Mouse (Mus musculus): ENCODE results near the gene Thrsp. TPM values are rescaled to one million over a fixed set of nuclear protein-coding genes. Genes with fewer than 3 reads are reported as not detected.

Gene Thrsp
- polyA plus RNA-seq, 1 experiment from 2014 or later: 2.2 TPM

DNA sequence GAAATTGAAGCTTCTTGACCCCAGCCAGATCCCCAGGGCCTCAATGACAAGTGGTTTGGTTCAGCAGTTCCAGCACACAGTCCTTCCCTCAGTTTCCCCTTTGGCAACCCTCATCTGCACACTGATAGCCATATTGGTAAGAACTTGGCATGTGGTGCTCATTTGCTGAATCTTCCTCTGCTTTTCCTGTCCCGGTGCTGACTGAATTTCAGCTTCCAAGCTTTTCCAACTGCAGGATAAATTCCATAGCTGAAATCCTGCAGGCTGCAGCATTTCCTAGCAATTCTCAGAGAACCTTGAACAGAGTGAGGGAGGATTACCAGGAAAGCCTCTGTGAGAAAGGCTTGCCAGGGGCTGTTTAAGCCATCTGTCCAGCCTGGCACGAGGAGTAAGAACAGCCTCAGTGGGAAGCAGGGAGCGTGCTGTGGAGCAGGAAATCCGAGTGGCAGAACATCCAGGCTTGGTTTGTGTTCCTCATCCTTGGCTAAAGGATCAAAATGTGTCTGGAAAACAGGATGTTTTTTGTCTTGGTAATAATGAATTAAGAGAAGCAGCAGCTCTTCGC is 30.6 kb downstream of the Thrsp start:
- peaks cover 81% of the 10 kb centered on the region for H3K36me3 ChIP-seq (replicated peaks; ENCODE audit: control insufficient read depth, insufficient read depth)
- no peak overlapping the region for H3K9ac ChIP-seq
- no peaks in the 10 kb centered on the region for H3K27me3 ChIP-seq (ENCODE audit: control insufficient read depth, insufficient read depth, low read length)
- 0 out of 2 replicates have a peak overlapping the region, but pooled peaks have one; percentile 43 for H3K27ac ChIP-seq
- H3K4me2 ChIP-seq (replicated peaks): no peak overlapping the region
- WGBS: 89% methylated on average over 5 of the region's 5 CpGs
- no peaks in the 10 kb centered on the region for H3K4me1 ChIP-seq (replicated peaks; ENCODE audit: control insufficient read depth, insufficient read depth, low read length)
- DNase-seq (ENCODE audit: low spot score) (peak; percentile 45), ATAC-seq (ENCODE audit: low FRiP score) (no peak)
- H3K4me3 ChIP-seq (replicated peaks; ENCODE audit: low read length): no peak overlapping the region
- H3K9me3 ChIP-seq (ENCODE audit: control insufficient read depth, low read length): no peaks in the 10 kb centered on the region

DNA sequence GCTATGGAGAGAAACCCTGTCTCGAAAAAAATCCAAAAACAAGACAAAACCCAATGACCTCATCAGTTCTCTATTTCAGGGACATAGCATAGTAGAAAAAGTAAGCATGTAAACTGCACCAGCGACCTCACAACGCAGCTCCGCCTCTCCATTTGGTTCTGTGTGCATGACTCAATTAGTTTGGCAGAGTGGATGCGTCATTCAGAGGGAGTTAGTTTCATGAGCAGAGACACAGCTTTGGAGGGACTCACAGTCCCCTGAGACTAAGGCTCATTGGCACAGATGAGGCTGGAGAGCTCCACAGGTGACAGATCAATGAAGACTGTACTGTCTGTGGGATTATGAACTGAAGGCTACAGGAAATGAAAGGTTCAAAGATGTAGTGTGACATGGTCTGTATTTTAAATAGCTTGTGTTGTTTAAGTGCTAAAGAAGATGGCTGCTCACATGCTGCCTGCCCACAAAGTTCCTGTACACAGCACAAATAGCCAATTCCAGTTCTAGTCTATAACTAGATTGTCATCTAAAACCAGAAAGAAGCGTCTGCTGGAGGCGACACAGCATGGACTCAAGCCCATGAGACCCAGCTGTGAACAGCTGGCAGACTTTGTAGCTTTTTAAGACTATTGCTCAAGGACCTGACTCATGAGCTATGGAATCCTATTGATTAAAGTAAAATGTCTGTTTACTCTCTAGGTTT is 31.3 kb downstream of the Thrsp start:
- ATAC-seq (ENCODE audit: low FRiP score): no peak
- Histone ChIP-seq H3K4me2 (replicated peaks) (no peak overlapping the region), H3K27ac (no peak overlapping the region), H3K36me3 (replicated peaks; ENCODE audit: control insufficient read depth, insufficient read depth) (peaks cover 81% of the 10 kb centered on the region), H3K4me3 (replicated peaks; ENCODE audit: low read length) (no peak overlapping the region), H3K4me1 (replicated peaks; ENCODE audit: control insufficient read depth, insufficient read depth, low read length) (no peaks in the 10 kb centered on the region), H3K9ac (no peak overlapping the region), H3K27me3 (ENCODE audit: control insufficient read depth, insufficient read depth, low read length) (no peaks in the 10 kb centered on the region), H3K9me3 (ENCODE audit: control insufficient read depth, low read length) (no peaks in the 10 kb centered on the region)
- DNase-seq (ENCODE audit: low spot score): no peak
- 92% methylated on average over 7 of the region's 7 CpGs for WGBS

DNA sequence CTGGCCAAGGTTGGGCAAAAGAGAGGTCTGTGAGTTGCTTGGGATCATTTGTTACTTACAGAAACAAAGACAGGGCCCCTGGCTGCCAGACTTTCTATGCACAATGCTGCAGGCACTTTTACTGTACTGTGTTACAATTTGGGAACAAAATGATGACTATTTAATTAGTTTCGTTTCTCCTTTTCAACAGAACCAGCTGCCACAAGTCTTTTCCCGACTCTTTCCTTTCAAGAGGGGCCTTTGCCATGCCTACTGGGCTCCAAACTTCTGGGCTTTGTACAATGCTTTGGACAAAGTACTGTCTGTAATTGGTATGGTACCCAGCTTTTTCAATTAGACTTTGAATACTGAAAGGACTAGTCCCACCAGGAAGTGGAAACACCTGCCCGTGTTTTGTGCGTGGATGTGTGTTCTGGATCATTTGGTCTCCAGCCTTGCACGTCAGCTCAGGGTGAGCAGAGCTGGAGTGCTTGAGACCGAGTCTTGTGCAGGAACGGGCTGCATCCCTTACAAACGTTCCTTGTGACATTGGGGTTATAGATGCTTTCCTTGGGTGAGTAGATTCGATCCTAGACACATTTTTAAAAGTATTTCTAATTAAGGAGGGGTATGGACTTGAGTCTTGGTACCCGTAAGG is 33.9 kb downstream of the Thrsp start:
- peaks cover 85% of the 10 kb centered on the region for H3K36me3 ChIP-seq (replicated peaks; ENCODE audit: control insufficient read depth, insufficient read depth)
- WGBS: 91% methylated on average over 10 of the region's 10 CpGs
- H3K4me1 ChIP-seq (replicated peaks; ENCODE audit: control insufficient read depth, insufficient read depth, low read length): no peaks in the 10 kb centered on the region

DNA sequence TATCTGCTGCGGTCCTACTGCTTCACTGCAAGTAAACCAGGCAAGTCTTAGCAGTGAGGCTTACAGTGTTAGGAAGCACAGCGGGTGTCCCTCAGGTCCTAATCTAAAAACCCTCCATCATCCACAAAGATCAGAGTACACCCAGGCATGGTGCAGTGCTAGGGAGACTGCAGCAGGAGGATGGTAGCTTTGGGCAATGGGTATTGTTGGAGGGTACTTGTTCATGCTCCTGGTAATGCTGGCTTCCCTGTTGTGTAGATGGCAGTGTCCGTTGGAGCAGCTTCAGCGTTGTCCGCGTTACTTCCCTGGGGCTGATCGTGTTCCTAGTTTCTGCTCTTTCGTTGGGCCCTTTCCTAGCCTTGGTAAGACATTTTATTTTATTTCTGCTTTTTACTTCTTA is 34.9 kb downstream of the Thrsp start:
- no peaks in the 10 kb centered on the region for H3K27me3 ChIP-seq (ENCODE audit: control insufficient read depth, insufficient read depth, low read length)
- DNase-seq (ENCODE audit: low spot score) (no peak), ATAC-seq (ENCODE audit: low FRiP score) (no peak)
- no peak overlapping the region for H3K4me3 ChIP-seq (replicated peaks; ENCODE audit: low read length)
- no peak overlapping the region for H3K9ac ChIP-seq
- H3K4me2 ChIP-seq (replicated peaks): no peak overlapping the region
- H3K4me1 ChIP-seq (replicated peaks; ENCODE audit: control insufficient read depth, insufficient read depth, low read length): no peaks in the 10 kb centered on the region
- H3K27ac ChIP-seq: no peak overlapping the region
- H3K9me3 ChIP-seq (ENCODE audit: control insufficient read depth, low read length): no peaks in the 10 kb centered on the region
- 96% methylated on average over 8 of the region's 8 CpGs for WGBS
- H3K36me3 ChIP-seq (replicated peaks; ENCODE audit: control insufficient read depth, insufficient read depth): peaks cover 87% of the 10 kb centered on the region

More for the DNA sequence above, 33.9 kb downstream of the Thrsp start:
- Histone ChIP-seq H3K4me2 (replicated peaks) (no peak overlapping the region), H3K4me3 (replicated peaks; ENCODE audit: low read length) (no peak overlapping the region), H3K27ac (no peak overlapping the region), H3K9me3 (ENCODE audit: control insufficient read depth, low read length) (no peaks in the 10 kb centered on the region), H3K27me3 (ENCODE audit: control insufficient read depth, insufficient read depth, low read length) (no peaks in the 10 kb centered on the region), H3K9ac (no peak overlapping the region)
- no peak for ATAC-seq (ENCODE audit: low FRiP score)
- DNase-seq (ENCODE audit: low spot score): no peak

DNA sequence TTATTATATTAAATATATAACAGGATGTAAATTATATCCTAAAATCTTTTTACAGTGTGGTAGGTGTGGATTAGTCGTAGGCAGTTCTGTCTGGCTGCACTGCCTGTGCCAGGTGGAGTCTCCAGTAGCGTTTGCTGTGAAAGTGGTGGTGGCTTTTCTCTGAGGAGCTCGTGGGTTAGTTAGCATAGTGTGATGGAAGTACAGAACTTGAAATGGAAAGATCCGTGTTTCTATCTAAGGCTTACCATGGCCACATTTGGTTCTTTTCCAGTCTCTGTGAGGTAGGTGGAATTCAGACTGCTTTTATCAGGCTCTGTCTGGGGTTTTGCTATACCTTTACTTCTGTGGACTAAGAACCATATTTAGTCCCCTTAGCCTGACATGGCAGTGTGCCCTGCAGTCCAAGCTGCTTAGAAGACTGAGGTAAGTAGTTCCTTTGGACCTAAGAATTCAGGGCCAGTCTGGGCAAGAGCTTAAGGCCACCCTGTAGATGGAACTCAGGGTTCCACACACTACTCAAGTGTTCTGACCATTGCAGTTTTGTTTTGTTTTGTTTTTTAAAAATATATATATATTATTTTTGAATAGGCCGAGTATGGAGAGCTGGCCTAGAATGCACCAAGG is 36.9 kb downstream of the Thrsp start:
- H3K9ac ChIP-seq: no peak overlapping the region
- 93% methylated on average over 5 of the region's 5 CpGs for WGBS
- H3K9me3 ChIP-seq (ENCODE audit: control insufficient read depth, low read length): no peaks in the 10 kb centered on the region
- DNase-seq (ENCODE audit: low spot score) (no peak), ATAC-seq (ENCODE audit: low FRiP score) (no peak)
- no peaks in the 10 kb centered on the region for H3K27me3 ChIP-seq (ENCODE audit: control insufficient read depth, insufficient read depth, low read length)
- peaks cover 76% of the 10 kb centered on the region for H3K36me3 ChIP-seq (replicated peaks; ENCODE audit: control insufficient read depth, insufficient read depth)
- no peaks in the 10 kb centered on the region for H3K4me1 ChIP-seq (replicated peaks; ENCODE audit: control insufficient read depth, insufficient read depth, low read length)
- H3K4me3 ChIP-seq (replicated peaks; ENCODE audit: low read length): no peak overlapping the region
- H3K27ac ChIP-seq: no peak overlapping the region
- no peak overlapping the region for H3K4me2 ChIP-seq (replicated peaks)

DNA sequence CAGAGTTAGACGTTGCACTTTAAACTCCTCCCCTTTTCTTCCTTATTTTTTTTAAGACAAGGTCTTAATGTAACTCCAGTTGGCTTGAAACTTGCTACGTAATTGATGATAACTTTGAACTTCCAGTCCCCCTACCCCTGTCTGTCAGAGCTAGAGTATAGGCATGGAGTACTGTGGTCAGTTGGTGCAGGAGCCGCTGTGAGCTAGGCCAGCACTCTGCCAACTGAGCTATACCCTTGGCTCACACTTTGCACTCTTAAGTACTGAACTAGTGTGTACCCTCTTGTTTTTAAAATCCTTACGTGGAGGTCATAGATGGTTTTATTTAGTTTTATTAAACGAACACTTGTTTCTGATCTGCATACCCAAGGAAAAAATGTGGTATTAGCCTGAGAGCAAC is 38.2 kb downstream of the Thrsp start:
- H3K27me3 ChIP-seq (ENCODE audit: control insufficient read depth, insufficient read depth, low read length): no peaks in the 10 kb centered on the region
- peaks cover 70% of the 10 kb centered on the region for H3K36me3 ChIP-seq (replicated peaks; ENCODE audit: control insufficient read depth, insufficient read depth)
- DNase-seq (ENCODE audit: low spot score) (no peak), ATAC-seq (ENCODE audit: low FRiP score) (no peak)
- H3K9me3 ChIP-seq (ENCODE audit: control insufficient read depth, low read length): no peaks in the 10 kb centered on the region
- H3K4me2 ChIP-seq (replicated peaks): no peak overlapping the region
- no peak overlapping the region for H3K27ac ChIP-seq
- H3K4me1 ChIP-seq (replicated peaks; ENCODE audit: control insufficient read depth, insufficient read depth, low read length): no peaks in the 10 kb centered on the region
- H3K4me3 ChIP-seq (replicated peaks; ENCODE audit: low read length): no peak overlapping the region
- WGBS: 97% methylated on average over 5 of the region's 5 CpGs
- no peak overlapping the region for H3K9ac ChIP-seq

DNA sequence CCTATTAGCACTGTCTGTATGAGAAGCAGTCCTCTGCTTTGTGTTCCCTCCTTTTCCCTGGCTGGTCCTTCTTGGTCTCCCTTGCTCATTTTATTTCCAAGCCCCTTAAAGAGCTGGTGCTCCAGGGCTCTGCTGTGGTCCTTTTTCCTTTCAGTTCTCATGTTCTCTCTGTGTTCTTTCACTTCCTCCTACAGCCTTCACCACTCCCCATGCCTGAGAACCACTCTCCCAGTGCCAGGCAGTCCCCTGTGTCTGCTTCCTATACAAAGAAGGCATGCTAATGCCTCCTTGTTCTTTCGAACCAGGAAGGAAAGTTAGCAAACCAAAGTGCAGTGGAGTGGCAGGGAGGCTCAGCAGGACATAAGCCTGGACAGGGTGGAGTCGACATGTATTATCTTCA is 41.6 kb downstream of the Thrsp start:
- H3K4me1 ChIP-seq (replicated peaks; ENCODE audit: control insufficient read depth, insufficient read depth, low read length): peaks cover 10% of the 10 kb centered on the region
- H3K27ac ChIP-seq: no peak overlapping the region
- peaks cover 44% of the 10 kb centered on the region for H3K36me3 ChIP-seq (replicated peaks; ENCODE audit: control insufficient read depth, insufficient read depth)
- H3K9ac ChIP-seq: no peak overlapping the region
- DNase-seq (ENCODE audit: low spot score) (no peak), ATAC-seq (ENCODE audit: low FRiP score) (no peak)
- no peaks in the 10 kb centered on the region for H3K27me3 ChIP-seq (ENCODE audit: control insufficient read depth, insufficient read depth, low read length)
- H3K4me2 ChIP-seq (replicated peaks): no peak overlapping the region
- 82% methylated on average over 2 of the region's 2 CpGs for WGBS
- H3K4me3 ChIP-seq (replicated peaks; ENCODE audit: low read length): no peak overlapping the region
- H3K9me3 ChIP-seq (ENCODE audit: control insufficient read depth, low read length): no peaks in the 10 kb centered on the region

DNA sequence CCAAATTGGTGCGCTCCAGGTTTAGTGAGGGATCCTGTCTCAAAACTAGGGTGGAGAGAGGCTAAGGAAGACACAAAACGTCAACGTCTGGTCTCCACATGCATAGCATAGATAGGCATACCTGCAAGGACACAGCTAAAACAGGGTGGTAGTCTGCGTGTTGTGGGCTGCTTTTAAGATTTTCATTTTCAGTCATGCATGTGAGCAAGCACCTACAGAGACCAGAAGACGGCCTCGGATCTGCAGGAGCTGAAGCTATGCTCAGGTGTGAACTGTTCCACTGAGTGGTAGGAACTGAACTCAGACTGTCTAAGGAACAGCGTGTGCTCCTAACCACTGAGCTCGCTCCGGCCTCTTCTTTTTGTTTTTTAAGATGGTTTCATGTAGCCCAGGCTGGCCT is 42.4 kb downstream of the Thrsp start:
- Histone ChIP-seq H3K9ac (no peak overlapping the region), H3K4me1 (replicated peaks; ENCODE audit: control insufficient read depth, insufficient read depth, low read length) (peaks cover 11% of the 10 kb centered on the region), H3K27me3 (ENCODE audit: control insufficient read depth, insufficient read depth, low read length) (no peaks in the 10 kb centered on the region), H3K4me3 (replicated peaks; ENCODE audit: low read length) (no peak overlapping the region), H3K27ac (no peak overlapping the region), H3K9me3 (ENCODE audit: control insufficient read depth, low read length) (no peaks in the 10 kb centered on the region), H3K36me3 (replicated peaks; ENCODE audit: control insufficient read depth, insufficient read depth) (peaks cover 37% of the 10 kb centered on the region), H3K4me2 (replicated peaks) (no peak overlapping the region)
- DNase-seq (ENCODE audit: low spot score) (no peak), ATAC-seq (ENCODE audit: low FRiP score) (no peak)
- WGBS: 97% methylated on average over 9 of the region's 9 CpGs

DNA sequence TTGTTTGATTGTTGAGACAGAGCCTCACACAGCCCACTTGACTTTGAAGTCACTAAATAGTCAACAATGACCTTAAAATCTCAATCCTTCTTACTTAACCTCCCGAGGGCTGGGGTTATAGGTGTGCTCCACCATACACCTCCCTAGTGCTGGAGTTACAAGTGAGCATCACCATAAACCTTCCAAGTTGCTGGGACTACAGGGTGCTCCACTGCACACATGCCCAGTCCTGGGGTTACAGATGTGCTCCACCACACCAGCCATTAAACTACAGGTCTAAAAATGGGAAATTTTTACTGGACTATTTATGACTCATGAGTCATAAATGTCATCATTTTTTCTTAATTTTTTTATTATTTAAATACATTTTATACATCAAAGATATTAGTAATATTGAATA is 51.6 kb downstream of the Thrsp start:
- Histone ChIP-seq H3K4me2 (replicated peaks) (no peak overlapping the region), H3K4me3 (replicated peaks; ENCODE audit: low read length) (no peak overlapping the region), H3K36me3 (replicated peaks; ENCODE audit: control insufficient read depth, insufficient read depth) (no peaks in the 10 kb centered on the region), H3K27ac (no peak overlapping the region), H3K27me3 (ENCODE audit: control insufficient read depth, insufficient read depth, low read length) (no peaks in the 10 kb centered on the region), H3K9ac (no peak overlapping the region), H3K4me1 (replicated peaks; ENCODE audit: control insufficient read depth, insufficient read depth, low read length) (peaks cover under 1% of the 10 kb centered on the region; the same call in 1 of the 2 replicates), H3K9me3 (ENCODE audit: control insufficient read depth, low read length) (no peaks in the 10 kb centered on the region)
- ATAC-seq (ENCODE audit: low FRiP score) (no peak), DNase-seq (ENCODE audit: low spot score) (no peak)
- 92% methylated on average over 1 of the region's 1 CpGs for WGBS

Data from hindbrain, embryonic 14.5 days (tissue).